Mouse (Mus musculus) ES-Bruce4 (cell line): ENCODE measurements at regions not wholly inside any gene's neighbourhood (a gene's known extent, or its start where the extent isn't known, plus 50 kb on each side); places are given as distances from the start of the nearest gene placed in this dataset.

Experiments used
- CTCF ChIP-seq: IDR thresholded peaks from one replicate; pipeline ENCODE4 v1.8.1; 2011; ENCODE audit warnings: low read depth, low read length
- POLR2A ChIP-seq: IDR thresholded peaks from one replicate; pipeline ENCODE4 v1.8.1; 2011; ENCODE audit warnings: low read length; ENCODE audit not compliant: insufficient read depth

- TF ChIP-seq POLR2A (no peak), CTCF (peak; percentile 67)
These were observed 57.4 kb upstream of the Clint1 start for GRCm38 (mm10) chr11:45794361-45794981.
